Mouse (Mus musculus) kidney, adult 18-20 months (tissue): ENCODE results near the gene Mtor.

Experiments used
- DNase-seq: peaks from one replicate; pipeline ENCODE4 v3.0.0; 2021

Gene Mtor

DNA sequence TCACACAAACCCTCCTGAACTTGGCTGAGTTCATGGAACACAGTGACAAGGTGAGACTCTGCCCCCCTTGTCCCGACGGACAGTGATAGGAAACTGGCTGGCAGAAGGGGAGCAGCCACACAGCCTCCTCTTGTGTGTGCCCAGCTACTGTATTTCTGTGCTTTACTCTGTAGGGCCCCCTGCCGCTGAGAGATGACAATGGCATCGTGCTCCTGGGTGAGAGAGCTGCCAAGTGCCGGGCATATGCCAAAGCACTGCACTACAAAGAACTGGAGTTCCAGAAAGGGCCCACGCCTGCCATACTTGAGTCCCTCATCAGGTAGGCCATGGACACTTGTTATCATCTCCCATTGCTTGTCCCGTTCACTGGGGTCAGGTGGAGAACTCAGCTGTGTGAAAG is 43.0 kb downstream of the Mtor start:
- no peak for DNase-seq

GRCm38 (mm10) chr4:148495160-148495559 is 46.7 kb downstream of the Mtor start:
- DNase-seq: no peak

- DNase-seq: peak; percentile 43
These were observed 47.7 kb downstream of the Mtor start for GRCm38 (mm10) chr4:148495874-148496689.

- DNase-seq: peak; percentile 38
These were observed 52.0 kb downstream of the Mtor start, which contains the start of gene Angptl7 for GRCm38 (mm10) chr4:148500410-148500867. TSS of gene Angptl7 (minus strand) at chr4:148500460.

GRCm38 (mm10) chr4:148504497-148504959 is 56.1 kb downstream of the Mtor start:
- peak; percentile 51 for DNase-seq

GRCm38 (mm10) chr4:148507585-148507984 is 59.2 kb downstream of the Mtor start:
- DNase-seq: no peak

DNA sequence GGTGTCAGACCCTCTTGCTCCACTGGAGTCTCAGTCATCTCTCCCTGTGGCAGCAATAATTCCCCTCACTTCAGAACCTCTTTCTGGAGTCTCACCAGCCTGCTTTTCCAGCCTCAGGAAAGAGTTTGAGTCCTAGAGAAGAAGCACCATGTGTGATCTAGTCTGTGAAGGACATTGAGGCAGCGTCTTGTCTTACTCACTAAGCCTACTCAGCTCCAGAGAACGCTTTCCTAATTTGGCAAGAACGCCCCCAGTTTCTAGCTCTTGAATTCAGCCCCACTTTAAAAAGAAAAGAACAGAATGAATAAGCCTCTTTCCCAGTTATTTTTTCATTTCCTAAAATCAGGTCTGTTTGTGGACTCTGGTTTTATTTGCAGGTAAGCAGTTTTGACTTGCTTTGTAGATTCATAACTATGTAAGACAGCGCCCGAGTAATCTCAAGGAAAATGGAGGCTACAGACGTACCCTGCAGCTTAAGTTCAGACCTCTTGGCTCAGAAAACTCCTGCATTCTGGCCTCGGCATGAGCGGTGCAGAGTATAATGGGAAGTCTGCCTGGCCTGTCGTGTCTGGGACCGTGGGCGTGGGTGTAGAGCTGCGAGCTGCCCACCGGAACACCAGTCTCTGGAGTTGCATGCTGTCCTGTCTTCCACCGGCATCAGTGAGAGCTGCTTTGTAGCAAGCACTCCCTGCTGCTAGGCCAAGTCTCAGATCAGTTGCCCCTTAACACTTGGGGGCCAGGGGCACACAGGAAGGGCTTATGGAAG is 59.9 kb downstream of the Mtor start:
- DNase-seq: no peak

DNA sequence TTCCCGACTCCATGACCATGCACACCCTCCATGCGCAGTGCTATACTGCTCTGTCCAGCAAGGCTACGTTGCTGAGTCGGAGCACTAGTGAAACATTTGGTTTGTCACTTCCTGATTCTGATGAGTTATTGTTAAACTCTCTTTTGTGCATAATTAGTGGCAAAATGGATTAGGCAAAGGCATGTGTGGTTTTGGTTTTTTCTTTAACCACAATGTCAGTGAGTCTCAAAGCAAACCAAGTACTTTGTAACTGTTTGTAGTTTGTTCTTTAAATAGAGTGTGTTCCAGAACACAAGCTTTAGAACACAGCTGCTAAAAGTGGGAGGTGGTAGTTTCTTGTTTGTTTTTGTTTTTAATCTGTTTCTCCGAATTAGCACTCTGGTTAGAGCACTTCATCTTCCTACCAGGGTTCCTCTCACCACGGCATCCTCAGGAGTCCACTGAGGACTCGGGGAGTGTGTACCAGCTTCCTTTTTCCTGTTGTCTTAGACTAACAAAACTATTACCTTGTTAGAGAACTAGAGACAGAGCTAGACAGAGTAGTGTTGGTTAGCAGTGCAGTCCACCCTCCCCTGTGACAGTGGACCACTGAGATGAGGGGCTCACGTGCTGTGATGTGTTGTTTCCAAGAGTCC is 61.2 kb downstream of the Mtor start:
- no peak for DNase-seq

DNA sequence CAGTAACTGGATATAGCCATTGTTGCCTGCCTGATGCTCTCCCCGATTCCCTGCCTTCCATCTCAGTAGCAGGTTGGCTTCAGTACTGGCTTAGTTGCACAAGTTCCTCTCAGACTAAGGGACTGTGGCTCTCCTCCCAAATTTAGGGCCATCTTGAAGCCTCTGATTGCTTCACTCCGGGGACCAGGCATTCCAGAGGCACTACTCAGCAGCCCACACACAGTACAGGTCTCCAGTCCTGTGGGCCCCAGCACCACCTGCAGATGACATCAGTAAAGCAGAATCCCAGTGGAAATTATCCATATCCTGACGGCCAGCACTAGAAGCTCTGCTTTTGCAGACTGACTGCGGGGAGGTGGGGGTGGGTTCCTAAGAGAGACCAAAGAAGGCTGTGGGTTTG is 62.3 kb downstream of the Mtor start:
- no peak for DNase-seq

DNA sequence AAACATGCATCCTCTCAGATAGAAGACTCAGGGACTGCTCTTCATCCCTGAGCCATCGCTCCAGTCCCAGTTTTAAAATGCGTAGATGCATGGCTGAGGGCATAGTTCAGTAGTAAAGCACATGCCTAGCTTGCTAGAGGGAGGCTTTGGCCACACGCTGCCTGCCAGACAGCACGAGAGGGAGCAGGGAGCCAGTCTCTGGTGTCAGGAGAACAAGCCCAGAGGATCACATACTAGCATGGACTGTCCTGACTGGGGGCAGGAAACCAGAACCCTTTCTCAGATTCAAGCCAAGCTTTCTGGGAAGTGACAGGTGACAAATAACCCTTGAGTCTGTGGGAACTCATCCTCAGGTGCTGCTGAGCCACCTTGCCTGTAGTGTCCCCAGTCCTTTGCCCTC is 62.9 kb downstream of the Mtor start:
- DNase-seq: no peak

GRCm38 (mm10) chr4:148513021-148513559 is 64.7 kb downstream of the Mtor start:
- DNase-seq: peak; percentile 47

GRCm38 (mm10) chr4:148515313-148515712 is 66.9 kb downstream of the Mtor start:
- DNase-seq: peak; percentile 73

DNA sequence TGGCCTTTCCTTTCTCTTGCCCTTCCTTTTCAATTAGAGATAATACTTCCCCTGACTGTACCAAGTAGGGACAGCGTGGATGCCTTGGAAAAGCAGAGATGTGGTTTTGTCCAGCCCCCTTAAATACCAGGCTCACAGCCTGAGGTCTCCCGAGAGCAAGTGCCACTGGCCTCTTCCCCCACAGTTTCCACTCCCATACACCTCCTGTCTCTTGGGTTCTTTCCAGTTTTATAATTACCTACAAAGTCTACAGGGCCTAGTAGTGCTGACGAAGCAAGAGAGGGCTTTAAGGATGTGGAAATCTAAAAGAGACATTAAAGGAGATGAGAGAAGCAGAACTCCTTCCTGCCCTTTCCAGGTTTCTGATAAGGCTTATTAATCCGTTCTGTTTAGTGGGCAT is 69.4 kb downstream of the Mtor start:
- no peak for DNase-seq

GRCm38 (mm10) chr4:148518235-148518795 is 69.9 kb downstream of the Mtor start:
- no peak for DNase-seq

GRCm38 (mm10) chr4:148523538-148523937 is 75.1 kb downstream of the Mtor start:
- DNase-seq: no peak

GRCm38 (mm10) chr4:148527158-148527910 is 78.9 kb downstream of the Mtor start:
- DNase-seq: no peak

GRCm38 (mm10) chr4:148530351-148530750 is 81.9 kb downstream of the Mtor start:
- no peak for DNase-seq

GRCm38 (mm10) chr4:148530778-148531177 is 82.4 kb downstream of the Mtor start:
- no peak for DNase-seq

GRCm38 (mm10) chr4:148531341-148531740 is 82.9 kb downstream of the Mtor start:
- no peak for DNase-seq

DNA sequence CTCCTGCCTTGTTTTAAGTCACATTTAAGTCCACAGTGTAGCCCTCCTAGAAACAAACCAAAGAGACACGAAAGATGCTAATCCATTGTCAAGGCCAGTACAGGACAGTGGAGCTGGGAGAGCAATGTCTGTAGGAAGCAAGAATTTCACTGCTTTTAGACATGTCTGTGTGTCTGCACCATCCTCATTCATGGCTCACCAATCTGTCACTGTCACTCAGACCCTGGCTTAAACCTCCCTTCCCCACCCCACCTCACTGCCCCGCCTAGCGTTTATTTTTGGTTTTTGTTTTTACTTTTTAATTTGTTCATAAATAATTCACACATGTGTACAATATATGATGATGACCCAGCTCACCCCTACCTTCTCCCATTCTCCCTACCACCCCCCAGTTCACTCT is 84.1 kb downstream of the Mtor start:
- no peak for DNase-seq

GRCm38 (mm10) chr4:148533613-148534328 is 85.4 kb downstream of the Mtor start:
- DNase-seq: no peak
